Mouse (Mus musculus) spleen, postnatal 4 days (tissue): ENCODE results near the gene Rabgap1l.
"Not testable (repeated sequence)": the region's sequence is repeated elsewhere in the genome, so short reads cannot be mapped to it uniquely, and the experiment has no call there.

Source experiments
- DNase-seq, 2 experiments: peaks; one replicate each; pipeline ENCODE4 v3.0.0; 2022; ENCODE audit warnings: low spot score in 2 of 2

Gene Rabgap1l

DNA sequence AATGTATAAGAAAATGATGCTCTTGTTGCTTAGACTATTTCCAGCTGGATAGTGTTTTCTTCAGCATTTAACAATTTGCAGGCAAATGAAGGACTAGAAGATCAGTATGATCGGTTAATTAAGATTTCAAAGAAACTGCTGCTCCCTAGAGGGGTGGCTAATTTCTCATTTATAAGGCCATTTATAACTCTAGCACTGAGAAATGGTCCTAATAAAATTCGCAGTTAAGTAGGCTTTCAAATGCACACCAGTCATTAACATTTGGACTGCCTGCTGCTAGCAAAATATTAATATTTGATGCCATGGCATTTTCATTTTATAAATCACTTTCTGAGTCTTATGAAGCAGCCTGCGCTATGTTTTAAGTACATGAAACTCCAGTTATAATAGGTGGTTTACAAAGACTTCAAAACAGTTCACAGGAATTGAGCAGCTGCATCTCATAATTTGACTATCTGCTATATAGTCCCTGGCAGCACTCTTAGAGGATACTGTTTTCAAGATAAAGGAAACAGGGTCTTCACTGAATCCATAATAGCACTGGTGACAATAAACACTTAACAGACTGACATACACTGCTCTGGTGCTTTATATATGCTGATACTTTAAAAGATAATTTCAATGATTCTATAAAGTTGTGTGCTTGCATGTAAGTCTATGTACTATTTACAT is 296.0 kb downstream of the Rabgap1l start:
- DNase-seq, result no peak

DNA sequence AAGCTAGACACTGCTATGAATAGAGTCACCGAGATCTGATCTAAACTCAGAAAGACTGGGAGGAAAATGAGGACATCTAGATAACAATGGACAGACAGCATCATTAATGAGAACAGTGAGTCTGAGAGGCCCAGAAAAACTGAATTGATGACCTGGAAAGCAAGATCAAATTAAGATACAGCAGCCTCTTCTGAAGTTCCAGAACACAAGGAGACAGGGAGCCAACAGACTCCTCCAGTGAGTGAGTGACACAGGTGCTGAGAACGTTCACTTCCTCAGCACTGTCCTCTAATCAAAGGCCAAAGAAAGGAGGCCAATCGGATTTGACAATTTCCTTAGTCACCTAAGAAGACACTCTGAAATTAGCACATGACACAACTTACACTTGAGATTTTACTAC is 307.3 kb downstream of the Rabgap1l start:
- DNase-seq, result no peak

- DNase-seq, result no peak
Measured at GRCm38 (mm10) chr1:160485028-160485427, 308.0 kb downstream of the Rabgap1l start.

- no peak for DNase-seq
Measured at GRCm38 (mm10) chr1:160481643-160482042, 311.4 kb downstream of the Rabgap1l start.

DNA sequence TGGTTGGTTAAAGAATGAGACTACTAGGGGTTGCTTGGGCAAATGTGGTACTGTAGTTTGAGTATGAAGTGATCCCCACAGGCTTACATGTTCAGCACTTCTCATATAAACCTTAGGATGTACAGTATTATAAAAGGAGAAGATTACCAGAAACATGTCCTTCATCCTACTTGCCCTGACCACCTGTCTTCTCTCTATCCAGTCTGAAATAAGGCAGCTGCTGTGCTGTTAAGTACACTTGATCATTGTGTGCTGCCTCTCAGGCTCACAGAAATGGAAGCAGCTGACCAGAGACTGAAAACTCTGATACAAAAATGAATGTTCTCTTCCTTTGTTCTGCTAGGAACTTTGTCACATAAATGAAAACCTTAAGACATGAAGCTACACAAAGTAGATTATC is 325.6 kb downstream of the Rabgap1l start:
- DNase-seq, result no peak

DNA sequence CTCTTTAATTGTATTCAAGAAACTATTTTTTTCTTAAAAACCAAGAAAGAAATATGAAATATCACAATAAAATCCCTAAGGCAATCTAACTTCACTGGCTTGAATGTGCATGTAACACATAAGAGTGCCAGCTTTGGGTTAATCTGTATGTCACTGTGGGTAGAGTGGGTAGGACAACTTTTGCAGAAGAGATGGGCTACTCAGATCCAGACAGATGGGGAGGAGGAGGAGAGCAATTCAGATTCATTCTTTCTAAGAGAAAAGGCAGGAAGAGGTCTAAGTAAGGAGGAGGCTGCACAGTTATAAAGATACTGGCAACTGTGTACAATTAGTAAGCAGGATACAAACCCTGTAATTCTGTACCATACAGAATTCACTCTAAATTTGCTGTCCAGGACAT is 327.8 kb downstream of the Rabgap1l start:
- DNase-seq, result no peak

DNA sequence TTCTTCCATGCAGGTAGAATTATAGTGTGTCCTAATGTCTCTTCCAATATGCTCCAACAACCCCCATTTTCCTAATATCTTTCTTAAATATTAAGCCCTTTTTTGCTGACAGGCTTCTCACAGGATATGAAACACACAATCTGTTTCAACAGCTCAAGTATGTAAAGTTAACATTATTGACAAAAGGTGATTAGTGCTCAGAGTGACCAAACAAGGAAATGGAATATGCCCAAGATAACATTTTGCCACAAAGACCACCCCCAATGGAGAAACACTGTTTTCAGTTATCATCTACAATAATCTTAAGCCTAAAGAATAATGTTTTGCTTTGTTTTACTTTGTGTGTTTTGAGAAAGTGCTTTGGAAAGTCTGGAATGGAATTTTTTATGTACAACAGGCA is 328.9 kb downstream of the Rabgap1l start:
- DNase-seq, result no peak

- DNase-seq, result no peak
Measured at GRCm38 (mm10) chr1:160460346-160460745, 332.7 kb downstream of the Rabgap1l start.

- no peak for DNase-seq
Measured at GRCm38 (mm10) chr1:160451663-160452062, 341.3 kb downstream of the Rabgap1l start.

- no peak for DNase-seq
Measured at GRCm38 (mm10) chr1:160448681-160449080, 344.3 kb downstream of the Rabgap1l start.

- DNase-seq, result no peak
Measured at GRCm38 (mm10) chr1:160446823-160447222, 346.2 kb downstream of the Rabgap1l start.

- no peak for DNase-seq
Measured at GRCm38 (mm10) chr1:160443506-160443905, 349.5 kb downstream of the Rabgap1l start.

GRCm38 (mm10) chr1:160441679-160442078 is 351.3 kb downstream of the Rabgap1l start:
- no peak for DNase-seq

DNA sequence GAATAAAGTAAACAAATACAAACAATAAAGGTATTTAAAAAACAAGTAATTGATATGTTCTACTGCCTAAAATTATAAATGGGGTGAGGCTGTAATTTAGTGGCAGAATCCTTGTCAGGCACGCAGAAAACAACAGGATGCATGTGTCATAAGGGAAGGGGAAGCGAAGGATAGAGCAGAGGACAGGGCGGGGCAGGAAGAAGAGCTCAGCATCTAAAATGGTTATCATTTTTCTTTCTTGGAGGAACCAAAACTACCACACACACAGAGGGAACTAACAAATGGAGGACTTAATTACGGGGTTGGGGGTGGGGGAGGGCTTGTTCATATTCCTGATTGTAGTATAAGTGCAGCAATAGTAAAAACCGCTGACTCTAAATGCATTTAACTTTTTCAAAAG is 351.9 kb downstream of the Rabgap1l start:
- no peak for DNase-seq

GRCm38 (mm10) chr1:160438820-160439219 is 354.2 kb downstream of the Rabgap1l start:
- no peak for DNase-seq

- DNase-seq, result no peak
Measured at GRCm38 (mm10) chr1:160417196-160417854, 375.7 kb downstream of the Rabgap1l start.

GRCm38 (mm10) chr1:160410822-160411221 is 382.2 kb downstream of the Rabgap1l start:
- no peak for DNase-seq

DNA sequence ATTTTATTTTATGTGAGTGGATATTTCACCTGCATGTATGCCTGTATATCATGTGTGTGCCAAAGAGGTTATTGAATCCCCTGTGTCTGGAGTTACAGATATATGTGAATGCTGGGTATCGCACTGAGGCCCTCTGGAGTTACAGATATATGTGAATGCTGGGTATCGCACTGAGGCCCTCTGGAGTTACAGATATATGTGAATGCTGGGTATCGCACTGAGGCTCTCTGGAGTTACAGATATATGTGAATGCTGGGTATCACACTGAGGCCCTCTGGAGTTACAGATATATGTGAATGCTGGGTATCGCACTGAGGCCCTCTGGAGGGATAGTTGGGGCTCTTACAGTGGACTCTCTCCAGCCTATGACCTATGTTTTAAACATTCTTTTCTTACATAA is 383.3 kb downstream of the Rabgap1l start:
- DNase-seq, result not testable (repeated sequence)

DNA sequence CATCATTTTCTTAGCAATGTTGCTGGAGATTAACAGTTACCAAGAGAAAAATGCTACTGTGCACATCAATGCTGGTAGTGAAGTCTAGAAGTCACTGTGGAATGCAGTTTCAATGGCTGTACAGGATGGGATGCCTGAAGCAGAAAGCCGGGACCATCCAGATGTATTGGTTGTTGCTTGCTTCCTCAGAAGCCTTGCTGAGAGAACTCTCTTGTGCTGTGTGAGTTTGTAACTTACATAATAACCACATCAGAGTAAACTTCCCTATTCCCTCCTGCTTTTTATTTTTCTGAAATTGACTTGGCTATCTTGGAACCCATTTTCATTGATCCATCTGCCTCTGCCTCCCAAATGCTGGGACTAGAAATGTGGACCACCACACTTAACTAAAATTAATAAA is 383.9 kb downstream of the Rabgap1l start:
- no peak for DNase-seq

GRCm38 (mm10) chr1:160408302-160408897 is 384.6 kb downstream of the Rabgap1l start:
- DNase-seq, result no peak

- DNase-seq, result peak in 1 of 2 experiments; percentile 24
Measured at GRCm38 (mm10) chr1:160399428-160399827, 393.6 kb downstream of the Rabgap1l start.

- no peak for DNase-seq
Measured at GRCm38 (mm10) chr1:160397037-160397436, 396.0 kb downstream of the Rabgap1l start.

GRCm38 (mm10) chr1:160387446-160387845 is 405.6 kb downstream of the Rabgap1l start:
- DNase-seq, result no peak
